Mouse (Mus musculus): ENCODE data around the gene Olfr1116. TPM values are rescaled to one million over a fixed set of nuclear protein-coding genes. Genes with fewer than 3 reads are reported as not detected.
"Not testable (repeated sequence)": the region's sequence is repeated elsewhere in the genome, so short reads cannot be mapped to it uniquely, and the experiment has no call there.

The Olfr1116 gene
- polyA plus RNA-seq (2014; fragmentation: Nextera tagmentation; extraction: Ambion mirVana) = not detected in 2 replicates

DNA sequence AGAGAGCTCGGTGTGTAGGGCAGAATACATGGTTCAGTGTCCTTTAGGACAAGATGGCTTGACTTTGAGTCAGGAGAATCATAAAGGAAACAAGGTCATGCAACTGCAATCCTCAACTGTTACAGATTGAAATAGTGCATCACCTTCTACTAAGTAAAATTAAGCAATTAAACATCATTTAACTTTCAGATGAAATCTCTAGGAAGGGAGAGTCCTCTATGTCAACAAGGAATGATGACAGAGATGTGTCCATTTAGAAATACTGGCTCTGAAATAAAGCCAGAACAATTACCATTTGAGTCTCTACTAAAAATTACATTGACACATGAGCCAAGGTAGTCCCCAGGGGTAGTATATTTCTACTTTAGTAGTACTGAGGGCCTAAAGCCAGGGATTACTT lies at the start of gene Olfr1116:
Olfr1116 (plus strand) TSS at position 301 of the 400 bp plus-strand sequence.
- Histone ChIP-seq H3K4me3 (ENCODE audit: control insufficient read depth in 1 of 2, insufficient read depth in 1 of 2, low read depth in 1 of 2, low read length in 2 of 2) (no peak within 1 kb of the TSS), H3K36me3 (ENCODE audit: control insufficient read depth, insufficient read depth, low read length) (no peaks in the 10 kb centered on the region), H3K4me2 (ENCODE audit: low read length) (no peak within 1 kb of the TSS), H3K27ac (replicated peaks in 1 of 2; ENCODE audit: control insufficient read depth in 1 of 2, insufficient read depth in 1 of 2, low read depth in 2 of 2, low read length in 2 of 2) (no peak within 1 kb of the TSS), H3K9me3 (ENCODE audit: control insufficient read depth, low read length) (no peaks in the 10 kb centered on the region), H3K9ac (ENCODE audit: low read length) (no peak within 1 kb of the TSS), H3K4me1 (ENCODE audit: control insufficient read depth in 2 of 2, insufficient read depth in 2 of 2, low read length in 2 of 2) (no peaks in the 10 kb centered on the region), H3K27me3 (ENCODE audit: control insufficient read depth, insufficient read depth, low read length) (no peaks in the 10 kb centered on the region)
- ATAC-seq (ENCODE audit: insufficient number of reproducible peaks, insufficient read depth, low FRiP score, low read depth) = no peak
- WGBS = 74% methylated on average over 1 of the region's 1 CpGs

DNA sequence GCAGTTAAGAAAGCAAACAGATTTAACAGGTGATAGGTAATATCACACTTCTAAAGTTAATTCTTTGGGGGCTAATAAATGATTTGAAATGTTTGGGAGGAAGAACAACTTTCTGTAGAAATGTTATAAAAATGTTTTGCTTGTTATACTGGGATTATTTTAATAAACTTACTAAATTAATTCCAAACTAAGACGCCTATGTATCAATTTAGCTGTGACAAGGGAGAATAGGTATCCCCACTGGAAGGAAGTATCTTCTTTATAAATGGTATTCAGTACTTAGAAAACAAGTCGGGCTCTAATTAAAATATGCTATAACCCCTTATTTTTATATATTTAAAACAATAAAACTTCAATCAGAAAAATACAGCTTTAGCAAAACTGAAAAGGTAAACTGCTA lies 19.6 kb upstream of the Olfr1116 start, which contains the start of gene Olfr1115:
Olfr1115 (plus strand) TSS at position 301 of the 400 bp plus-strand sequence.
- Histone ChIP-seq H3K4me2 (ENCODE audit: low read length) (no peak within 1 kb of the TSS), H3K4me1 (ENCODE audit: control insufficient read depth in 2 of 2, insufficient read depth in 2 of 2, low read length in 2 of 2) (no peaks in the 10 kb centered on the region), H3K27me3 (ENCODE audit: control insufficient read depth, insufficient read depth, low read length) (no peaks in the 10 kb centered on the region), H3K27ac (replicated peaks in 1 of 2; ENCODE audit: control insufficient read depth in 1 of 2, insufficient read depth in 1 of 2, low read depth in 2 of 2, low read length in 2 of 2) (no peak within 1 kb of the TSS), H3K9ac (ENCODE audit: low read length) (no peak within 1 kb of the TSS), H3K4me3 (ENCODE audit: control insufficient read depth in 1 of 2, insufficient read depth in 1 of 2, low read depth in 1 of 2, low read length in 2 of 2) (no peak within 1 kb of the TSS), H3K36me3 (ENCODE audit: control insufficient read depth, insufficient read depth, low read length) (no peaks in the 10 kb centered on the region), H3K9me3 (ENCODE audit: control insufficient read depth, low read length) (no peaks in the 10 kb centered on the region)
- ATAC-seq (ENCODE audit: insufficient number of reproducible peaks, insufficient read depth, low FRiP score, low read depth) = no peak
- 68% methylated on average over 2 of the region's 2 CpGs for WGBS

- H3K4me2 ChIP-seq (ENCODE audit: low read length); H3K27me3 ChIP-seq (ENCODE audit: control insufficient read depth, insufficient read depth, low read length); ATAC-seq (ENCODE audit: insufficient number of reproducible peaks, insufficient read depth, low FRiP score, low read depth); H3K9ac ChIP-seq (ENCODE audit: low read length); H3K36me3 ChIP-seq (ENCODE audit: control insufficient read depth, insufficient read depth, low read length); H3K9me3 ChIP-seq (ENCODE audit: control insufficient read depth, low read length); H3K4me3 ChIP-seq (ENCODE audit: control insufficient read depth in 1 of 2, insufficient read depth in 1 of 2, low read depth in 1 of 2, low read length in 2 of 2); H3K4me1 ChIP-seq (ENCODE audit: control insufficient read depth in 2 of 2, insufficient read depth in 2 of 2, low read length in 2 of 2); H3K27ac ChIP-seq (replicated peaks in 1 of 2; ENCODE audit: control insufficient read depth in 1 of 2, insufficient read depth in 1 of 2, low read depth in 2 of 2, low read length in 2 of 2): not testable (repeated sequence)
These were observed 26.6 kb downstream of the Olfr1116 start for GRCm38 (mm10) chr2:87293977-87294376.

GRCm38 (mm10) chr2:87307281-87307680 lies 39.9 kb downstream of the Olfr1116 start, which contains the start of gene Olfr1118:
Gene Olfr1118 (plus strand): TSS chr2:87307581.
- ATAC-seq (ENCODE audit: insufficient number of reproducible peaks, insufficient read depth, low FRiP score, low read depth) = no peak
- no peak within 1 kb of the TSS for H3K4me3 ChIP-seq (ENCODE audit: control insufficient read depth in 1 of 2, insufficient read depth in 1 of 2, low read depth in 1 of 2, low read length in 2 of 2)
- no peaks in the 10 kb centered on the region for H3K4me1 ChIP-seq (ENCODE audit: control insufficient read depth in 2 of 2, insufficient read depth in 2 of 2, low read length in 2 of 2)
- H3K27ac ChIP-seq (replicated peaks in 1 of 2; ENCODE audit: control insufficient read depth in 1 of 2, insufficient read depth in 1 of 2, low read depth in 2 of 2, low read length in 2 of 2) = no peak within 1 kb of the TSS
- H3K4me2 ChIP-seq (ENCODE audit: low read length) = no peak within 1 kb of the TSS
- H3K36me3 ChIP-seq (ENCODE audit: control insufficient read depth, insufficient read depth, low read length) = no peaks in the 10 kb centered on the region
- no peak within 1 kb of the TSS for H3K9ac ChIP-seq (ENCODE audit: low read length)
- no peaks in the 10 kb centered on the region for H3K27me3 ChIP-seq (ENCODE audit: control insufficient read depth, insufficient read depth, low read length)
- H3K9me3 ChIP-seq (ENCODE audit: control insufficient read depth, low read length) = no peaks in the 10 kb centered on the region
- 62% methylated on average over 1 of the region's 1 CpGs for WGBS

Small RNAs within 50 kb of the gene (microRNA-seq; reads per million reads assigned to microRNA genes)
- gene Gm27438 = not detected

Other genes with a start within 250 kb of the Olfr1116 start
- gene Olfr1104, start 240.5 kb upstream of the Olfr1116 start, polyA plus RNA-seq (2014; fragmentation: Nextera tagmentation; extraction: Ambion mirVana) = not detected in 2 replicates
- not detected in 2 replicates for gene Olfr1105, start 231.0 kb upstream of the Olfr1116 start, polyA plus RNA-seq (2014; fragmentation: Nextera tagmentation; extraction: Ambion mirVana)
- gene Olfr1106, start 215.3 kb upstream of the Olfr1116 start, polyA plus RNA-seq (2014; fragmentation: Nextera tagmentation; extraction: Ambion mirVana) = not detected in 2 replicates
- not detected in 2 replicates for gene Olfr1107, start 191.7 kb upstream of the Olfr1116 start, polyA plus RNA-seq (2014; fragmentation: Nextera tagmentation; extraction: Ambion mirVana)
- gene Olfr1109, start 171.5 kb upstream of the Olfr1116 start, polyA plus RNA-seq (2014; fragmentation: Nextera tagmentation; extraction: Ambion mirVana) = not detected in 2 replicates
- not detected in 2 replicates for gene Olfr259, start 153.0 kb upstream of the Olfr1116 start, polyA plus RNA-seq (2014; fragmentation: Nextera tagmentation; extraction: Ambion mirVana)
- gene Olfr1110, start 127.2 kb upstream of the Olfr1116 start, polyA plus RNA-seq (2014; fragmentation: Nextera tagmentation; extraction: Ambion mirVana) = not detected in 2 replicates
- gene Olfr1111, start 114.9 kb upstream of the Olfr1116 start, polyA plus RNA-seq (2014; fragmentation: Nextera tagmentation; extraction: Ambion mirVana) = not detected in 2 replicates
- gene Olfr1112, start 79.7 kb upstream of the Olfr1116 start, polyA plus RNA-seq (2014; fragmentation: Nextera tagmentation; extraction: Ambion mirVana) = not detected in 2 replicates
- not detected in 2 replicates for gene Olfr1113, start 58.6 kb upstream of the Olfr1116 start, polyA plus RNA-seq (2014; fragmentation: Nextera tagmentation; extraction: Ambion mirVana)
- not detected in 2 replicates for gene Olfr1115, start 19.5 kb upstream of the Olfr1116 start, polyA plus RNA-seq (2014; fragmentation: Nextera tagmentation; extraction: Ambion mirVana)
- not detected in 2 replicates for gene Olfr1118, start 40.0 kb downstream of the Olfr1116 start, polyA plus RNA-seq (2014; fragmentation: Nextera tagmentation; extraction: Ambion mirVana)
- gene Olfr1120, start 87.3 kb downstream of the Olfr1116 start, polyA plus RNA-seq (2014; fragmentation: Nextera tagmentation; extraction: Ambion mirVana) = not detected in 2 replicates
- gene Olfr1121, start 102.4 kb downstream of the Olfr1116 start, polyA plus RNA-seq (2014; fragmentation: Nextera tagmentation; extraction: Ambion mirVana) = not detected in 2 replicates
- not detected in 2 replicates for gene Olfr1122, start 118.3 kb downstream of the Olfr1116 start, polyA plus RNA-seq (2014; fragmentation: Nextera tagmentation; extraction: Ambion mirVana)
- gene Olfr1123, start 149.1 kb downstream of the Olfr1116 start, polyA plus RNA-seq (2014; fragmentation: Nextera tagmentation; extraction: Ambion mirVana) = not detected in 2 replicates
- not detected in 2 replicates for gene Olfr1124, start 162.7 kb downstream of the Olfr1116 start, polyA plus RNA-seq (2014; fragmentation: Nextera tagmentation; extraction: Ambion mirVana)
- not detected in 2 replicates for gene Olfr1126, start 186.4 kb downstream of the Olfr1116 start, polyA plus RNA-seq (2014; fragmentation: Nextera tagmentation; extraction: Ambion mirVana)
- not detected in 2 replicates for gene Pramel7, start 229.6 kb downstream of the Olfr1116 start, polyA plus RNA-seq (2014; fragmentation: Nextera tagmentation; extraction: Ambion mirVana)
- gene Pramel6, start 239.0 kb downstream of the Olfr1116 start, polyA plus RNA-seq (2014; fragmentation: Nextera tagmentation; extraction: Ambion mirVana) = not detected in 2 replicates

Measured in heart, embryonic 14.5 days (tissue).